In genomic region chr11:77488771-77489581, GRCm38 (mm10) we compare ENCODE assay signal across 8 mouse cellular contexts. TPM values are rescaled to one million over a fixed set of nuclear protein-coding genes. Genes with fewer than 3 reads are reported as not detected.
DNase-seq lines count a peak whose midpoint lies in the region; ATAC-seq lines count a peak whose summit lies in the region.

No protein-coding gene starts in this region.

- H3K4me3 ChIP-seq in hindbrain, embryonic 13.5 days = peak overlapping the region; percentile 96

- no peaks in the 10 kb centered on the region for H3K36me3 ChIP-seq in hindbrain, embryonic 13.5 days

- WGBS in hindbrain, embryonic 13.5 days = 2% methylated on average over 47 of the region's 55 CpGs

- no peaks in the 10 kb centered on the region for H3K27me3 ChIP-seq in hindbrain, embryonic 13.5 days

- no peaks in the 10 kb centered on the region for H3K9me3 ChIP-seq in hindbrain, embryonic 13.5 days

- DNase-seq in CD4-positive, CD25-positive, alpha-beta regulatory T cell, adult 2 months (ENCODE audit: low read depth, low spot score) = peak; percentile 48
- peak; percentile 48 for DNase-seq in right cerebral cortex, postnatal 4 days
- no peak for DNase-seq in right cerebral cortex, postnatal 10 days (ENCODE audit: low spot score in 2 of 2)
- peak; percentile 39 for DNase-seq in mesoderm, embryonic 11.5 days (ENCODE audit: low read depth, low spot score)
- DNase-seq in left cerebral cortex, adult 8-10 months (ENCODE audit: low spot score in 2 of 2) = no peak

- ATAC-seq in CD4-positive, CD25-positive, alpha-beta regulatory T cell, adult 4 months = no peak
- no peak for ATAC-seq in hindbrain, embryonic 13.5 days (ENCODE audit: low FRiP score)
- ATAC-seq in megakaryocyte progenitor cell, adult 5-6 weeks (replicated peaks; ENCODE audit: poor library complexity) = no peak

- H3K9ac ChIP-seq in hindbrain, embryonic 13.5 days = peak overlapping the region; percentile 98

- H3K4me2 ChIP-seq in hindbrain, embryonic 13.5 days = peak overlapping the region; percentile 74

- H3K27ac ChIP-seq in hindbrain, embryonic 13.5 days = peak overlapping the region; percentile 95

- H3K4me1 ChIP-seq in hindbrain, embryonic 13.5 days (replicated peaks) = peaks cover 85% of the 10 kb centered on the region

RNA-seq across cellular contexts. Expression of gene Ankrd13b, which starts 0.5 kb away (rescaled TPM):
- polyA plus RNA-seq in CD4-positive, CD25-positive, alpha-beta regulatory T cell, adult 4 months (2017; shearing (Covaris generic)) = 1 to 10 TPM; 1.3 to 1.4 TPM
- 29.4 and 31.0 TPM in 2 replicates for polyA plus RNA-seq in hindbrain, embryonic 13.5 days (2015; fragmentation: Nextera tagmentation; extraction: Ambion mirVana)
- 10 to 100 TPM; 75.8 to 83.0 (median 79.6) TPM for total RNA-seq in left cerebral cortex, adult 8-10 months (2022)
- 10.0 and 10.4 TPM in 2 replicates for total RNA-seq in megakaryocyte progenitor cell, adult 5-6 weeks (2015)
- 5.7 and 6.0 TPM in 2 replicates for total RNA-seq in megakaryocyte progenitor cell, adult 5-6 weeks (2017)

RNA-seq across cellular contexts. Expression of gene Git1, which starts 4.4 kb away (rescaled TPM):
- 10 to 100 TPM in 1 of 2 experiments, 1 to 10 TPM in 1; 9.6 to 10.9 TPM for polyA plus RNA-seq in CD4-positive, CD25-positive, alpha-beta regulatory T cell, adult 4 months (2017; shearing (Covaris generic))
- 14.3 and 15.1 TPM in 2 replicates for polyA plus RNA-seq in hindbrain, embryonic 13.5 days (2015; fragmentation: Nextera tagmentation; extraction: Ambion mirVana)
- 100 to 1,000 TPM; 281 to 307 (median 287) TPM for total RNA-seq in left cerebral cortex, adult 8-10 months (2022)
- total RNA-seq in megakaryocyte progenitor cell, adult 5-6 weeks (2015) = 24.3 and 27.6 TPM in 2 replicates
- 14.5 and 17.1 TPM in 2 replicates for total RNA-seq in megakaryocyte progenitor cell, adult 5-6 weeks (2017)

RNA-seq across cellular contexts. Expression of gene Abhd15, which starts 25.9 kb away (rescaled TPM):
- 1 to 10 TPM; 2.0 to 3.7 TPM for polyA plus RNA-seq in CD4-positive, CD25-positive, alpha-beta regulatory T cell, adult 4 months (2017; shearing (Covaris generic))
- 1.9 and 3.3 TPM in 2 replicates for polyA plus RNA-seq in hindbrain, embryonic 13.5 days (2015; fragmentation: Nextera tagmentation; extraction: Ambion mirVana)
- total RNA-seq in left cerebral cortex, adult 8-10 months (2022) = 1 to 10 TPM in 3 of 4 experiments, under 1 TPM in 1; 0.99 to 1.7 (median 1.5) TPM
- 3.2 and 3.4 TPM in 2 replicates for total RNA-seq in megakaryocyte progenitor cell, adult 5-6 weeks (2015)
- total RNA-seq in megakaryocyte progenitor cell, adult 5-6 weeks (2017) = 3.6 and 4.6 TPM in 2 replicates

RNA-seq across cellular contexts. Expression of gene Coro6, which starts 26.8 kb away (rescaled TPM):
- not detected for polyA plus RNA-seq in CD4-positive, CD25-positive, alpha-beta regulatory T cell, adult 4 months (2017; shearing (Covaris generic))
- polyA plus RNA-seq in hindbrain, embryonic 13.5 days (2015; fragmentation: Nextera tagmentation; extraction: Ambion mirVana) = 0.12 and 0.19 TPM in 2 replicates
- 10 to 100 TPM; 48.9 to 51.4 (median 50.4) TPM for total RNA-seq in left cerebral cortex, adult 8-10 months (2022)
- not detected in 2 replicates for total RNA-seq in megakaryocyte progenitor cell, adult 5-6 weeks (2015)
- not detected in 2 replicates for total RNA-seq in megakaryocyte progenitor cell, adult 5-6 weeks (2017)

RNA-seq across cellular contexts. Expression of gene Trp53i13, which starts 26.8 kb away (rescaled TPM):
- 1 to 10 TPM; 5.9 to 8.5 TPM for polyA plus RNA-seq in CD4-positive, CD25-positive, alpha-beta regulatory T cell, adult 4 months (2017; shearing (Covaris generic))
- 14.9 and 15.5 TPM in 2 replicates for polyA plus RNA-seq in hindbrain, embryonic 13.5 days (2015; fragmentation: Nextera tagmentation; extraction: Ambion mirVana)
- total RNA-seq in left cerebral cortex, adult 8-10 months (2022) = 1 to 10 TPM; 4.3 to 9.4 (median 5.6) TPM
- 1.7 and 2.0 TPM in 2 replicates for total RNA-seq in megakaryocyte progenitor cell, adult 5-6 weeks (2015)
- 1.7 and 8.2 TPM in 2 replicates for total RNA-seq in megakaryocyte progenitor cell, adult 5-6 weeks (2017)

Comparison
In these comparisons a context has a peak if more than half of its experiments do, and no peak if none do; other contexts are left out.
1. DNase-seq: peak in CD4-positive, CD25-positive, alpha-beta regulatory T cell, adult 2 months (single experiment), right cerebral cortex, postnatal 4 days (single experiment) and mesoderm, embryonic 11.5 days (single experiment); none in right cerebral cortex, postnatal 10 days (0 of 2) and left cerebral cortex, adult 8-10 months (0 of 2).
2. RNA of gene Ankrd13b, which starts 0.5 kb away (total RNA-seq): 75.8 to 83.0 TPM in left cerebral cortex, adult 8-10 months; 5.7 to 10.4 TPM in megakaryocyte progenitor cell, adult 5-6 weeks; every median in the first group is over 4 times any median in the second.
3. RNA of gene Git1, which starts 4.4 kb away (total RNA-seq): 281 to 307 TPM in left cerebral cortex, adult 8-10 months; 14.5 to 27.6 TPM in megakaryocyte progenitor cell, adult 5-6 weeks; every median in the first group is over 4 times any median in the second.